Mouse (Mus musculus): ENCODE data around the gene Ces2a. TPM values are rescaled to one million over a fixed set of nuclear protein-coding genes. Genes with fewer than 3 reads are reported as not detected.

Ces2a gene
- polyA plus RNA-seq, 1 experiment from 2014 or later = 150 TPM

- H3K9me3 ChIP-seq (ENCODE audit: low read length) = no peaks in the 10 kb centered on the region
- no peaks in the 10 kb centered on the region for H3K36me3 ChIP-seq (replicated peaks; ENCODE audit: insufficient read depth, low read length)
- no peak overlapping the region for H3K4me2 ChIP-seq (ENCODE audit: low read depth, low read length)
- TF ChIP-seq CTCF (IDR thresholded peaks at IDR 0.05; ENCODE audit: low read depth) (no peak), EP300 (IDR thresholded peaks at IDR 0.05; ENCODE audit: low read depth) (0 out of 2 replicates have a peak, but pooled peaks have one; percentile 30)
- no peak overlapping the region for H3K4me3 ChIP-seq (ENCODE audit: low read depth, low read length)
- H3K9ac ChIP-seq (replicated peaks) = no peak overlapping the region
- no peak overlapping the region for H3K27ac ChIP-seq (ENCODE audit: low read depth)
- DNase-seq = peak; percentile 49
- H3K4me1 ChIP-seq (ENCODE audit: insufficient read depth) = no peaks in the 10 kb centered on the region
- 73% methylated on average over 3 of the region's 3 CpGs for WGBS (ENCODE audit: insufficient replicate concordance)
- peak; percentile 75 for ATAC-seq
- no peaks in the 10 kb centered on the region for H3K27me3 ChIP-seq (ENCODE audit: insufficient read depth, low read length)
Observed at GRCm38 (mm10) chr8:104770365-104770764, 36.6 kb downstream of the Ces2a start.

GRCm38 (mm10) chr8:104787049-104787448 is 53.2 kb downstream of the Ces2a start:
- no peak for ATAC-seq

GRCm38 (mm10) chr8:104788929-104789328 is 55.1 kb downstream of the Ces2a start:
- 76% methylated on average over 2 of the region's 2 CpGs for WGBS (ENCODE audit: insufficient replicate concordance)
- Histone ChIP-seq H3K36me3 (replicated peaks; ENCODE audit: insufficient read depth, low read length) (no peaks in the 10 kb centered on the region), H3K4me1 (ENCODE audit: insufficient read depth) (no peaks in the 10 kb centered on the region), H3K9me3 (ENCODE audit: low read length) (no peaks in the 10 kb centered on the region), H3K4me3 (ENCODE audit: low read depth, low read length) (no peak overlapping the region), H3K27ac (ENCODE audit: low read depth) (no peak overlapping the region), H3K4me2 (ENCODE audit: low read depth, low read length) (no peak overlapping the region), H3K9ac (replicated peaks) (no peak overlapping the region), H3K27me3 (ENCODE audit: insufficient read depth, low read length) (no peaks in the 10 kb centered on the region)
- no peak for DNase-seq
- TF ChIP-seq CTCF (IDR thresholded peaks at IDR 0.05; ENCODE audit: low read depth) = no peak
- TF ChIP-seq EP300 (IDR thresholded peaks at IDR 0.05; ENCODE audit: low read depth) = no peak
- no peak for ATAC-seq

More at GRCm38 (mm10) chr8:104787049-104787448, 53.2 kb downstream of the Ces2a start:
- no peak overlapping the region for H3K4me3 ChIP-seq (ENCODE audit: low read depth, low read length)
- no peaks in the 10 kb centered on the region for H3K4me1 ChIP-seq (ENCODE audit: insufficient read depth)
- no peaks in the 10 kb centered on the region for H3K9me3 ChIP-seq (ENCODE audit: low read length)
- TF ChIP-seq EP300 (IDR thresholded peaks at IDR 0.05; ENCODE audit: low read depth) = no peak
- no peak for TF ChIP-seq CTCF (IDR thresholded peaks at IDR 0.05; ENCODE audit: low read depth)
- no peak overlapping the region for H3K27ac ChIP-seq (ENCODE audit: low read depth)
- no peak overlapping the region for H3K4me2 ChIP-seq (ENCODE audit: low read depth, low read length)
- H3K27me3 ChIP-seq (ENCODE audit: insufficient read depth, low read length) = no peaks in the 10 kb centered on the region
- no peak for DNase-seq
- 44% methylated on average over 1 of the region's 1 CpGs for whole genome bisulfite sequencing (ENCODE audit: insufficient replicate concordance)
- no peaks in the 10 kb centered on the region for H3K36me3 ChIP-seq (replicated peaks; ENCODE audit: insufficient read depth, low read length)
- H3K9ac ChIP-seq (replicated peaks) = no peak overlapping the region

DNA sequence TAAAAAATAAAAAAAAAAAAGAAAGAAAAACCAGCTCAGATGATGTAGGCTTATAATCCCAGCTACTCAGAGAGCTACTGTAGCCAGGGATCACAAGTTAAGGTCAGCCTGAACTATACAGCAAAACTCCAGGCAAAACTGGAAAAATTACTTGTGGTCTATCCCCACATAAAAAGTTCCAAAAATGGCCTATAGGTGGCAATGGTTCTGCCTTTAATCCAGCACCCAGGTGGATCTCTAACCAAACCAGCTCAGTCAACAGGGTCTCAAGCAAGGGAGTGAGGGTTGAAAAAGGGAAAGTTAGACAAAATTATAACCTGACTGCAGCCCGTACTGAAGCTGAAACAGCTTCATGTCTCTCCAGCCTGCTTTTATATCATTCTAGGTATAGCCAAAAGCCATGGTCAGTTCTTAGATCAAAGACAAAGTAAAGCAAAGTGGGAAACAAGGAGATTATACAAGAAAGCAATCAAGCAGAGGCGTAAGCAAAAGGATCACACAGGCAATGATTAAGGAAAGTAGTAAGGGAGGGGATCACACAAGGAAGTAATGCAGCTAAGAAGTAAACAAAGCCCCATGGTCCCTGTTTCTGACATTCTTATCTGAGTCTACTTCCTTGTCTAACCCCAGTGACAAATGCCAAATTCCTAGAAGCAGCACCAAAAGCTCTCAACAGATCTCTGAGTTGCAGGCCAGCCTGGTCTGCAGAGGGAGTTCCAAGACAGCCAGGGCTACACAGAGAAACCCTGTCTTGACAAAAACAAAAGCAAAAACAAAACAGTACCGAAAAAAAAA is 56.3 kb downstream of the Ces2a start:
- no peaks in the 10 kb centered on the region for H3K9me3 ChIP-seq (ENCODE audit: low read length)
- no peaks in the 10 kb centered on the region for H3K27me3 ChIP-seq (ENCODE audit: insufficient read depth, low read length)
- no peaks in the 10 kb centered on the region for H3K4me1 ChIP-seq (ENCODE audit: insufficient read depth)
- H3K27ac ChIP-seq (ENCODE audit: low read depth) = no peak overlapping the region
- no peak overlapping the region for H3K4me2 ChIP-seq (ENCODE audit: low read depth, low read length)
- H3K4me3 ChIP-seq (ENCODE audit: low read depth, low read length) = no peak overlapping the region
- no peak for TF ChIP-seq EP300 (IDR thresholded peaks at IDR 0.05; ENCODE audit: low read depth)
- peak; percentile 66 for TF ChIP-seq CTCF (IDR thresholded peaks at IDR 0.05; ENCODE audit: low read depth)
- DNase-seq (no peak), ATAC-seq (no peak)
- no peaks in the 10 kb centered on the region for H3K36me3 ChIP-seq (replicated peaks; ENCODE audit: insufficient read depth, low read length)
- WGBS (ENCODE audit: insufficient replicate concordance) = 42% methylated on average over 3 of the region's 3 CpGs
- no peak overlapping the region for H3K9ac ChIP-seq (replicated peaks)

Small RNAs within 50 kb of the gene (microRNA-seq; reads per million reads assigned to microRNA genes)
- gene Gm44328 = not detected

Other genes starting within 250 kb of the Ces2a start
- 0.05 and 0.06 TPM in 2 replicates for gene Terb1, start 224.1 kb upstream of the Ces2a start, polyA plus RNA-seq (2015; fragmentation: Nextera tagmentation; extraction: Ambion mirVana)
- gene Nae1, start 199.4 kb upstream of the Ces2a start, polyA plus RNA-seq (2015; fragmentation: Nextera tagmentation; extraction: Ambion mirVana) = 24.3 and 24.4 TPM in 2 replicates
- gene Car7, start 199.3 kb upstream of the Ces2a start, polyA plus RNA-seq (2015; fragmentation: Nextera tagmentation; extraction: Ambion mirVana) = 2.1 and 3.5 TPM in 2 replicates
- 10.0 and 10.1 TPM in 2 replicates for gene Pdp2, start 142.6 kb upstream of the Ces2a start, polyA plus RNA-seq (2015; fragmentation: Nextera tagmentation; extraction: Ambion mirVana)
- 0.06 and 0.44 TPM in 2 replicates for gene Cdh16, start 109.6 kb upstream of the Ces2a start, polyA plus RNA-seq (2015; fragmentation: Nextera tagmentation; extraction: Ambion mirVana)
- gene Rrad, start 102.7 kb upstream of the Ces2a start, polyA plus RNA-seq (2015; fragmentation: Nextera tagmentation; extraction: Ambion mirVana) = 0.49 and 0.63 TPM in 2 replicates
- 32.0 and 34.9 TPM in 2 replicates for gene Ciao2b, start 92.0 kb upstream of the Ces2a start, polyA plus RNA-seq (2015; fragmentation: Nextera tagmentation; extraction: Ambion mirVana)
- gene Ces2b, start 97.6 kb downstream of the Ces2a start, polyA plus RNA-seq (2015; fragmentation: Nextera tagmentation; extraction: Ambion mirVana) = 0.19 and 0.30 TPM in 2 replicates
- 1.9 TPM in 2 replicates for gene Ces2c, start 113.1 kb downstream of the Ces2a start, polyA plus RNA-seq (2015; fragmentation: Nextera tagmentation; extraction: Ambion mirVana)
- 13.5 and 14.6 TPM in 2 replicates for gene Ces2e, start 192.3 kb downstream of the Ces2a start, polyA plus RNA-seq (2015; fragmentation: Nextera tagmentation; extraction: Ambion mirVana)
- not detected in 2 replicates for gene Ces2f, start 213.4 kb downstream of the Ces2a start, polyA plus RNA-seq (2015; fragmentation: Nextera tagmentation; extraction: Ambion mirVana)
- 12.0 and 13.1 TPM in 2 replicates for gene Ces2g, start 227.7 kb downstream of the Ces2a start, polyA plus RNA-seq (2015; fragmentation: Nextera tagmentation; extraction: Ambion mirVana)